Comparison of ENCODE assay signal across 19 mouse cellular contexts in the genomic region with DNA sequence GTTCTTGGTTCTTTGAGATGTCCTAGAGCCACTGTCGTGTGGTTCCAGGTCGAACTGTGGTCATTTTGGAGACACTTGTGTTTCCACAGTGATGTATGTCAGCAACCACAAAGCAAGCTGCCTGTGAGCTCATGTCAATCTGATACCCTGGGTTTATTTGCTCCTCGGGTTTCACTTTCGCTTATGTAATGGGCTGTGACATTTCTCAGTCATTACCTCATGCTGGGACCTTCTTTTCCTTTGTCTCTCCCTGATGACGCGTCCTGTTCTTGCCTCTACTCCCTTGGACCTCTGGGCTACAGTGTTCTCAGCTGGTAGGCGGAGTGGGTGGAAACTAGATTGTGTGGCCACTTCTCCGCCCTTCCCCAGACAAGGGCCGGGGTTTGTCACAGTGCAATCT. TPM values are rescaled to one million over a fixed set of nuclear protein-coding genes. Genes with fewer than 3 reads are reported as not detected.
DNase-seq lines count a peak whose midpoint lies in the region; ATAC-seq and TF ChIP-seq lines count a peak whose summit lies in the region.
"Had no signal": no experiment of that assay in that cellular context is flagged by ENCODE, and none has a peak within 500 bp of the region (broad histone marks: within the 10 kb centered on the region; RNA-seq: fewer than 3 reads in every experiment).

No protein-coding gene starts in this region.

- no peaks in the 10 kb centered on the region for H3K27me3 ChIP-seq in C2C12 (ENCODE audit: control insufficient read depth, insufficient read depth, insufficient read length)
- H3K27me3 ChIP-seq: embryonic facial prominence, embryonic 15.5 days; heart, embryonic 13.5 days; kidney, embryonic 15.5 days had no signal

- peak; percentile 32 to 34 for DNase-seq in heart, postnatal 10 days
- no peak for DNase-seq in heart, adult 8-10 months (ENCODE audit: low spot score)
- DNase-seq in testis, postnatal 10 days (ENCODE audit: low spot score): no peak
- DNase-seq in adrenal gland, postnatal 36 days: no peak
- no peak for DNase-seq in adrenal gland, adult 8-10 months
- DNase-seq: cerebellum, adult 18-20 months; gastrocnemius, postnatal 14 days; liver; right cerebral cortex, postnatal 14 days; thymus, adult 2 months had no signal

- no peaks in the 10 kb centered on the region for H3K36me3 ChIP-seq in C2C12 (ENCODE audit: control insufficient read depth, insufficient read depth)
- H3K36me3 ChIP-seq: embryonic facial prominence, embryonic 15.5 days; heart, embryonic 13.5 days; kidney, embryonic 15.5 days had no signal

- no peak overlapping the region for H3K4me3 ChIP-seq in C2C12 (ENCODE audit: insufficient read depth, poor library complexity, severe bottlenecking)
- H3K4me3 ChIP-seq: embryonic facial prominence, embryonic 15.5 days; heart, embryonic 13.5 days; kidney, embryonic 15.5 days had no signal

- intact Hi-C loops in heart, postnatal 10 days (cut with DNase I): no loop called here

- no peak for TF ChIP-seq CTCF in C2C12 (IDR thresholded peaks at IDR 0.05; ENCODE audit: control insufficient read depth, insufficient read depth, insufficient read length)

- no peaks in the 10 kb centered on the region for H3K79me2 ChIP-seq in C2C12 (ENCODE audit: control insufficient read depth, insufficient read depth)

- H3ac ChIP-seq in C2C12 (ENCODE audit: control insufficient read depth, insufficient read length, low read depth): no peak overlapping the region

- ATAC-seq in activated CD4-positive, CD25-positive, alpha-beta regulatory T cell, adult 4 months: peak; percentile 91
- ATAC-seq in megakaryocyte progenitor cell, adult 5-6 weeks (replicated peaks; ENCODE audit: poor library complexity): peak; percentile 61
- ATAC-seq: forebrain, embryonic 16.5 days had no signal

- H3K79me3 ChIP-seq in C2C12 (ENCODE audit: low read depth): no peaks in the 10 kb centered on the region

TF ChIP-seq in C2C12, 6 proteins besides CTCF, POLR2A, EP300 and RAD21:
- TF ChIP-seq MYOG (IDR thresholded peaks at IDR 0.05; ENCODE audit: control insufficient read depth, extremely low read depth, insufficient read length) (no peak), USF1 (IDR thresholded peaks at IDR 0.05; ENCODE audit: low read depth) (no peak), MYOD1 (IDR thresholded peaks at IDR 0.05; ENCODE audit: control insufficient read depth, insufficient read length, low read depth) (peak; percentile 40), CEBPB (IDR thresholded peaks at IDR 0.05; ENCODE audit: low read depth) (peak; percentile 24), FOSL1 (IDR thresholded peaks at IDR 0.05; ENCODE audit: insufficient read depth, low read length, poor library complexity, severe bottlenecking) (no peak), MAX (IDR thresholded peaks at IDR 0.05) (no peak)

RNA-seq across cellular contexts. Expression of a gene that starts 31.5 kb away (rescaled TPM):
- total RNA-seq in heart, postnatal 10 days (2021): 10 to 100 TPM; 39.4 to 45.3 TPM
- 10 to 100 TPM; 53.0 to 86.1 (median 71.0) TPM for total RNA-seq in heart, adult 8-10 months (2022)
- polyA plus RNA-seq in C2C12 (2012; fragmentation: generic; extraction: Trizol): 280 TPM
- not detected for polyA plus RNA-seq in activated CD4-positive, CD25-positive, alpha-beta regulatory T cell, adult 4 months (2017; shearing (Covaris generic))
- total RNA-seq in megakaryocyte progenitor cell, adult 5-6 weeks (2015): not detected in 2 replicates
- not detected in 2 replicates for total RNA-seq in megakaryocyte progenitor cell, adult 5-6 weeks (2017)
- total RNA-seq in adrenal gland, postnatal 36 days (2021): 10 to 100 TPM; 19.4 to 25.8 TPM
- total RNA-seq in adrenal gland, adult 8-10 months (2022): 10 to 100 TPM in 2 of 4 experiments, 1 to 10 TPM in 2; 7.9 to 16.9 (median 11.3) TPM
- total RNA-seq: monocyte, adult 5-6 weeks; neutrophil, adult 5-6 weeks had no signal

RNA-seq across cellular contexts. Expression of a gene that starts 42.3 kb away (rescaled TPM):
- 10 to 100 TPM; 14.9 to 15.4 TPM for total RNA-seq in heart, postnatal 10 days (2021)
- 10 to 100 TPM; 12.3 to 18.3 (median 13.4) TPM for total RNA-seq in heart, adult 8-10 months (2022)
- polyA plus RNA-seq in C2C12 (2012; fragmentation: generic; extraction: Trizol): 26.9 TPM
- polyA plus RNA-seq in activated CD4-positive, CD25-positive, alpha-beta regulatory T cell, adult 4 months (2017; shearing (Covaris generic)): 10 to 100 TPM; 30.0 to 32.6 TPM
- 51.8 and 56.9 TPM in 2 replicates for total RNA-seq in megakaryocyte progenitor cell, adult 5-6 weeks (2015)
- 25.2 and 34.4 TPM in 2 replicates for total RNA-seq in megakaryocyte progenitor cell, adult 5-6 weeks (2017)
- 10 to 100 TPM; 17.4 to 17.7 TPM for total RNA-seq in adrenal gland, postnatal 36 days (2021)
- total RNA-seq in adrenal gland, adult 8-10 months (2022): 10 to 100 TPM; 14.5 to 24.9 (median 18.2) TPM

Comparison
In these comparisons a context has a peak if more than half of its experiments do, and no peak if none do; other contexts are left out.
1. DNase-seq: peak in heart, postnatal 10 days (2 of 2); none in heart, adult 8-10 months (single experiment), testis, postnatal 10 days (single experiment), adrenal gland, postnatal 36 days (0 of 2) and adrenal gland, adult 8-10 months (single experiment).
2. RNA of a gene that starts 31.5 kb away (total RNA-seq): 53.0 to 86.1 TPM in heart, adult 8-10 months, 39.4 to 45.3 TPM in heart, postnatal 10 days, 19.4 to 25.8 TPM in adrenal gland, postnatal 36 days and 7.9 to 16.9 TPM in adrenal gland, adult 8-10 months; not detected in megakaryocyte progenitor cell, adult 5-6 weeks; every median in the first group is over 4 times any median in the second.